Mouse (Mus musculus): Measurements from ENCODE around the gene Scaf4. TPM values are rescaled to one million over a fixed set of nuclear protein-coding genes. Genes with fewer than 3 reads are reported as not detected.
A peak's percentile ranks its signal among the peaks of the same experiment; 100 is the strongest.

The Scaf4 gene
- polyA plus RNA-seq, 1 experiment from 2014 or later, result 30.9 TPM

DNA sequence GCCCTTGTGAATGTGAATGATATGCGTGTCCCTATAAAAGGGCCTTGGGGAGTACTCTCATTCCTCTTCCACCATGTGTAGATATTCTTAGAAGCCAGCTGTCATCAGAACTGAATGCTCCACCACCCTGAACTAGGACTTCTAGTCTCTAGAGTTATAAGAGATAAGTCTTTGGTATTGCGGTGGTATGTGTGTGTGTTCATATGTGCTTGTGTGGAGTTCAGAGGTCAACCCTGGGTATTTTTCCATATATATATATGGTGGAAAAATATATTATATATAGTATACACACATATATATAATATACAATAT is 19.6 kb upstream of the Scaf4 start:
- 98% methylated on average over 2 of the region's 2 CpGs for WGBS
- no peaks in the 10 kb centered on the region for H3K36me3 ChIP-seq (replicated peaks)
- peaks cover 10% of the 10 kb centered on the region for H3K4me1 ChIP-seq
- no peak overlapping the region for H3K27ac ChIP-seq
- no peak overlapping the region for H3K4me3 ChIP-seq
- DNase-seq (ENCODE audit: extremely low spot score, low spot score), result no peak
- H3K27me3 ChIP-seq (ENCODE audit: poor library complexity, severe bottlenecking), result peaks cover 9% of the 10 kb centered on the region
- H3K9me3 ChIP-seq, result no peaks in the 10 kb centered on the region

- 88% methylated on average over 9 of the region's 9 CpGs for WGBS
- H3K27ac ChIP-seq, result no peak overlapping the region
- H3K36me3 ChIP-seq (replicated peaks), result no peaks in the 10 kb centered on the region
- DNase-seq (ENCODE audit: extremely low spot score, low spot score), result no peak
- peaks cover 14% of the 10 kb centered on the region for H3K27me3 ChIP-seq (ENCODE audit: poor library complexity, severe bottlenecking)
- no peak overlapping the region for H3K4me3 ChIP-seq
- H3K4me1 ChIP-seq, result peaks cover 15% of the 10 kb centered on the region
- H3K9me3 ChIP-seq, result no peaks in the 10 kb centered on the region
Measured at GRCm38 (mm10) chr16:90303286-90303987, 19.1 kb upstream of the Scaf4 start.

DNA sequence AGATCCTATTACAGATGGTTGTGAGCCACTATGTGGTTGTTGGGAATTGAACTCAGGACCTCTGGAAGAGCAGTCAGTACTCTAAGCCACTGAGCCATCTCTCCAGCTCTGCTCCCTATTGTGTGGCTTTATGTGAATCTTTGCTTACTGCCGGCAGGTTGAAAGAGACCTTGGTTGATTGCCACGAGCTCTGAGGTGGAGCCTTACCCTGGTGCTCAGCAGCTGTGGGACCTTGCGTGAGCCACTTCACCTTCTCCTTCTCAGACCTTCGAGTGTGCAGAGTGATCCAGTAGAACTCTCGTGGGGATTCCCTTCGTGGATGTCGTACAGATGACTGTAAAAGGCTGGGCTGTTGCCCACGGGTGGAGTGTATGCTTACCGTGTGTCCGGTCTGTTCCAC is 17.4 kb upstream of the Scaf4 start:
- no peaks in the 10 kb centered on the region for H3K36me3 ChIP-seq (replicated peaks)
- DNase-seq (ENCODE audit: extremely low spot score, low spot score), result no peak
- 93% methylated on average over 10 of the region's 10 CpGs for WGBS

DNA sequence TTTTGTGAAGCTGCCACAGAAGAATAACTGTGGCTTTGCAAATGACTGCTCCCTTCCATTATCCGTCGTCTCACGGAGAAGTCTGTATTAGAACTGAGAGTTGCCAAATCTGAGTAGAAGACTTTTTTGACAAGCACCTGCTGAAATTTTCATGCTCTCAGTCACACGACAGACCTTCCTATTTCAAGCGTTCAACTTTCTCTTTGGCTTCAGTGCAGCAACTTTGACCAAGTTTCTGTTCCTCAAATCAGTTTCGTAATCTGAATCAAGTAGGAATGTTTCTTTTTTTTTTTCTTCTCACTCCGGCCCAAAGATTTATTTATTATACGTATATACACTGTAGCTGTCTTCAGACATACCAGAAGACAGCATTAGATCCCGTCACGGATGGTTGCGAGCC is 16.6 kb upstream of the Scaf4 start:
- no peak for DNase-seq (ENCODE audit: extremely low spot score, low spot score)
- Histone ChIP-seq H3K36me3 (replicated peaks) (no peaks in the 10 kb centered on the region), H3K4me3 (no peak overlapping the region), H3K27ac (no peak overlapping the region), H3K4me1 (peaks cover 25% of the 10 kb centered on the region), H3K27me3 (ENCODE audit: poor library complexity, severe bottlenecking) (peaks cover 25% of the 10 kb centered on the region), H3K9me3 (no peaks in the 10 kb centered on the region)
- WGBS, result 96% methylated on average over 11 of the region's 11 CpGs

More for the DNA sequence above, 17.4 kb upstream of the Scaf4 start:
- Histone ChIP-seq H3K27ac (no peak overlapping the region), H3K4me1 (peaks cover 25% of the 10 kb centered on the region), H3K4me3 (no peak overlapping the region), H3K27me3 (ENCODE audit: poor library complexity, severe bottlenecking) (peaks cover 25% of the 10 kb centered on the region), H3K9me3 (no peaks in the 10 kb centered on the region)

DNA sequence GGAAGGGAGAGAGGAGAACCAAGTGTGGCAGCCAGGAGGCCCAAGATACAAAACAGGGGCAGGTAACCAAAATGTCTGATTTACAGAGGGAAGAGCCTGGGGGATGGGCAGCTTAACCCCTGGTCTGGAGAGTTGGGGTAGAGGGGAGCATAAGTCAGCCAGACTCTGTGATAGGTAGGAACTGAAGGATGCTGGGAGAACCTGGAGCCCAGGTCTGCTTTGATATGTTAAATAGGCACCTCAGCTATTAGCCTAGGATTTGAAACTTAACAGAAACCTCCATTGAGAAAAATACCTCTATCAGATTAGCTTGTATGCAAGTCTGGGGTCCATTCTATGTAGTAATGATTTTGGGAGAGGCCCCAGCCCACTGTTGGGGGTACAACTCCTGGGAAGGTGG is 15.3 kb upstream of the Scaf4 start:
- Histone ChIP-seq H3K9me3 (0 out of 2 replicates have a peak, but pooled peaks cover 2% of the 10 kb centered on the region), H3K36me3 (replicated peaks) (no peaks in the 10 kb centered on the region), H3K27me3 (ENCODE audit: poor library complexity, severe bottlenecking) (peaks cover 25% of the 10 kb centered on the region), H3K4me3 (no peak overlapping the region), H3K27ac (no peak overlapping the region), H3K4me1 (peaks cover 25% of the 10 kb centered on the region)
- DNase-seq (ENCODE audit: extremely low spot score, low spot score), result no peak

DNA sequence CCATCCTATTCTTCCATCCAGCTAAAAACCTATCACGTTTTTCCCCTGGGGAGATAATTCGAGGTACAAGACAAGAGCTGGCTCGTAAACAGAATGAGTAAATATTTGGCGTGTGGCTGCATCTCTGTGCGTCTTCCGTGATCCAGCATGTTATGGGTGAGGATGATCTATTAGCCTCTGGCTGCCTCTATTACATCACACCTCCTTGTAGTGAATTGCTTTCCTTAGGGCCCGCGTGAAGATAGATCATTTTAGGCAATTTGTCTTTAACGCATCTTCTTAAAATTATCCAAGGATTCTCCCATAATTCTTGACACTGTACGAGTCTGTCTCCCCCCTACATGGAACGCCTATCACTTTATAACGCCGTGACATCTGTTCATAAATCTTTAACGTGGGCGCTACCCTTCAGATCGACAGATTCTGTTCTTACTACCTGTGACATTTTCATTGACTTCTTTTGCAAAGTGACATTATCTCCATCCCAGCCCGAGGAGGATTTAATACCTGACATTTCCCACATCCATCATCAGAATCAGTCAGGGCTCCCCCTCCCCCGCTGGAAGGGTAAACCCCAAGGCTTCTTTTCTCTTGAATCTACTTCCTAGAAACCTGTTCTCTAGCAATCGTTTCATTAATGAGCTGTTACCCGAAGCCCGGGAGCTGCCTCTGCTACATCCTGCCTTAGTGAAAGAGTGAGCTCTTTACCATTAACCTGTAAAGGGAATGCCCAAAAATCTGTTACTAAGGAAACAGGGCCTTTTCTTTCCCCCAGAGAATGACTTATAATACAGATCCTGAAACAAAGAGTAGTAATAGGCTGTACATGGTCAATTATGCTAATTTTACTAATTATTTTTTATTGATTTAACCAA is 14.4 kb upstream of the Scaf4 start:
- Histone ChIP-seq H3K4me3 (0 out of 2 replicates have a peak overlapping the region, but pooled peaks have one; percentile 18), H3K27ac (0 out of 2 replicates have a peak overlapping the region, but pooled peaks have one; percentile 12), H3K36me3 (replicated peaks) (no peaks in the 10 kb centered on the region), H3K4me1 (peaks cover 25% of the 10 kb centered on the region), H3K9me3 (0 out of 2 replicates have a peak, but pooled peaks cover 2% of the 10 kb centered on the region), H3K27me3 (ENCODE audit: poor library complexity, severe bottlenecking) (peaks cover 25% of the 10 kb centered on the region)
- WGBS, result 12% methylated on average over 21 of the region's 21 CpGs
- DNase-seq (ENCODE audit: extremely low spot score, low spot score), result no peak

GRCm38 (mm10) chr16:90297479-90298425 is 13.4 kb upstream of the Scaf4 start:
- no peak for DNase-seq (ENCODE audit: extremely low spot score, low spot score)
- Histone ChIP-seq H3K4me3 (peak overlapping the region; percentile 18; the same call in 1 of the 2 replicates), H3K27ac (0 out of 2 replicates have a peak overlapping the region, but pooled peaks have one; percentile 12), H3K27me3 (ENCODE audit: poor library complexity, severe bottlenecking) (peaks cover 25% of the 10 kb centered on the region), H3K4me1 (peaks cover 25% of the 10 kb centered on the region), H3K36me3 (replicated peaks) (no peaks in the 10 kb centered on the region), H3K9me3 (0 out of 2 replicates have a peak, but pooled peaks cover 2% of the 10 kb centered on the region)
- 17% methylated on average over 19 of the region's 22 CpGs for WGBS

DNA sequence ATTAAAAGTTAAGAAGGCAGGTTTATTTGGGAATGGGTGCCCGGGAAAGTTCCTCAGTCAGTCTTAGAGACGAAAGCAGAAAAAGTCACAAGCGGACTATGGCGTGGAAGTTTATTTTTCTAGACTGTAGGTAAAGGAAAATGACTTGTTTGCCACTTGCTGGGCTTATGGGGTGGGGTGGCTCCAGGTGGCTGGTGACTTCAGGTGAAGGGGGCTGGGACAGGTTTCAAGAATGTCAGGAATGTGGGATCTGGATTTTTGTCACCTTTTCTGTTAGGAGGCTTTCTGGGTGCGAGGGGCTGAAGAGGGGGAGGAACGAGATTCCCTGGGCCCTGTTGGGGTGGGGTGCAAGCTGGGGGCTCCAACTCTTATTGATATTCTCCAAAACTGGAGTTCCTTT is 7.4 kb upstream of the Scaf4 start:
- H3K27me3 ChIP-seq (ENCODE audit: poor library complexity, severe bottlenecking), result no peaks in the 10 kb centered on the region
- H3K9me3 ChIP-seq, result 0 out of 2 replicates have a peak, but pooled peaks cover 2% of the 10 kb centered on the region
- 64% methylated on average over 6 of the region's 6 CpGs for WGBS
- H3K4me3 ChIP-seq, result no peak overlapping the region
- H3K27ac ChIP-seq, result no peak overlapping the region
- H3K4me1 ChIP-seq, result peaks cover 8% of the 10 kb centered on the region; the same call in 1 of the 2 replicates
- DNase-seq (ENCODE audit: extremely low spot score, low spot score), result no peak
- H3K36me3 ChIP-seq (replicated peaks), result no peaks in the 10 kb centered on the region

DNA sequence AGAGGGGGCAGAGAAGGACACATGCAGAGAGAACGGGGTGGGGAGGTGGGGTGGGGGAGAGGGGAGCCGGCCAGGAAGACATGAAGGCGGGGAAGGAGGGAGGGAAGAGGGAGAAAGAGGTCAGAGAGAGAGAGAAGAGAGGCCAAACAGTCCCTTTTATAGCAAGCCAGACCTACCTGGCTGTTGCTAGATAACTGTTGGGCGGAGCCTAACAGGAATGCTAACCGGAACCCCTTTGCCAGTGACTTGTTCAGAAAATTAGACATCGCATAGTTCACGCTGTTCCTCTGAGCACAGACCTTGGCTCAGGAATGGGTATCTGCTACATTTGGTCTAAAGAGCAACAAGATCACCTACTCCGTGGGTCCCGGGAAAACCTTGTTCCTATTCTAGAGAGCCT is 6.7 kb upstream of the Scaf4 start:
- peaks cover 8% of the 10 kb centered on the region; the same call in 1 of the 2 replicates for H3K4me1 ChIP-seq
- H3K27me3 ChIP-seq (ENCODE audit: poor library complexity, severe bottlenecking), result no peaks in the 10 kb centered on the region
- no peak overlapping the region for H3K4me3 ChIP-seq
- H3K9me3 ChIP-seq, result 0 out of 2 replicates have a peak, but pooled peaks cover 2% of the 10 kb centered on the region
- no peak for DNase-seq (ENCODE audit: extremely low spot score, low spot score)
- no peaks in the 10 kb centered on the region for H3K36me3 ChIP-seq (replicated peaks)
- H3K27ac ChIP-seq, result no peak overlapping the region
- WGBS, result 78% methylated on average over 9 of the region's 9 CpGs

DNA sequence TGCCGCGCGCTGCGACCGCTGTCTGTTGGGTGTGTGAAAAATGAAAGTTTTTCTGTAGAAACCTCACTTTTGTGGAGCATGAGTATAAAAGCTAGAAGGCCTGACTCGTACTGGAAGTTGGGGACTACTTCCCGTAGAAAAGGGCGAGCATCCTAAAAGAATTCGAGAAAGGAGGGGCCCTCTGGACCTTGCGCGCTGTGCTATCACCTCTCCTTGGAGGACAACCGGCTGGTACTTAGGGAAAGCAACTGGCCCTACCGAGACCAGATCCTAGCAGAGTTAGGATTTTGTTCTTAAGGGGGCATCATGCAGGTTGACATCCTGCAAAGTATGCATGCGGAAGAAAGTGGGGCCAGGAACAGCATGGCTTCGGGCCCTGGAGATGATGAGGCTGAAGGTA is 613 bp upstream of the Scaf4 start:
- DNase-seq (ENCODE audit: extremely low spot score, low spot score), result no peak
- 5% methylated on average over 15 of the region's 15 CpGs for WGBS
- H3K9me3 ChIP-seq, result no peaks in the 10 kb centered on the region

DNA sequence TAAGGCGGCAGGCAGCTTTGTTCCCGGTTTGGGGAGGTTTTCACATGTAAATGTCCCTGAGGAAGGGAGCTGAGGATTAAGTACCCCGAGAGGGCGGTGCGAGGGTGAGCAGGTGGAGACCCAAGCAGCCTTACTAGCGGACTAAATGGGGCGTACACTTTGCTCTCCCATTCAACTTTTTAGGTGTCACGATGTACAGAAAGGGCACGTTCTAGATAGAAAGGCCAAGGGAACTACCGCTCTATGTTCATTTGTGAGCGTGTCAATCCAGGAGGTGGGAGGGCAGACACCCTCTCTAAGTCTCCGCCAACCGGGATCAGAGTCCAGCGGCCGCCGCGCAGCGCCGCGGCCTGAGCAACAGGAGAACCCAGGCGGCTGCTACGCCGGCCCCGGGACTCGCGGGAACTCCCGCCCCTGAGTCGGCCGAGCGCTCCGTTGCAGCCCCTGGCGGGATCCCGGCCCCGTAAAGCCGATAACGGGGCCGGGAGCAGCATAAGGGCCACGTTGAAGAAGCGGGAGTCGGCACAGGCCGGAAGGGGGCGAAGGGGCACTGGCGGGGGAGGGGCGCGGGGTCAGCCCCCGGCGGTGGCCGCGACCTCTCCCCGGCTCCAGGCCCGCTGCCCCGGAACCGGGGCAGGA is 918 bp downstream of the Scaf4 start:
- H3K4me1 ChIP-seq, result peaks cover 51% of the 10 kb centered on the region
- peak; percentile 58 for DNase-seq (ENCODE audit: extremely low spot score, low spot score)
- peak overlapping the region; percentile 100 for H3K4me3 ChIP-seq
- peaks cover 10% of the 10 kb centered on the region for H3K36me3 ChIP-seq (replicated peaks)
- under 1% methylated on average over 51 of the region's 53 CpGs for WGBS
- no peaks in the 10 kb centered on the region for H3K9me3 ChIP-seq
- H3K27me3 ChIP-seq (ENCODE audit: poor library complexity, severe bottlenecking), result no peaks in the 10 kb centered on the region
- peak overlapping the region; percentile 99 for H3K27ac ChIP-seq

More for the DNA sequence above, 613 bp upstream of the Scaf4 start:
- Histone ChIP-seq H3K36me3 (replicated peaks) (peaks cover 10% of the 10 kb centered on the region), H3K27ac (peak overlapping the region; percentile 99), H3K4me1 (peaks cover 45% of the 10 kb centered on the region), H3K4me3 (peak overlapping the region; percentile 100), H3K27me3 (ENCODE audit: poor library complexity, severe bottlenecking) (no peaks in the 10 kb centered on the region)

Measured in forebrain, embryonic 10.5 days (tissue).